Mouse (Mus musculus) lung, postnatal 14 days (tissue): ENCODE measurements around the gene Olfr1040.
"Not testable (repeated sequence)": the region's sequence is repeated elsewhere in the genome, so short reads cannot be mapped to it uniquely, and the experiment has no call there.

Source experiments
- DNase-seq: peaks from one replicate; pipeline ENCODE4 v3.0.0; 2021

Gene Olfr1040

GRCm38 (mm10) chr2:86146632-86147031 lies at the start of gene Olfr1040:
Olfr1040 (minus strand) TSS chr2:86146732.
- DNase-seq: no peak

GRCm38 (mm10) chr2:86195863-86196262 lies 49.3 kb upstream of the Olfr1040 start:
- DNase-seq: no peak

GRCm38 (mm10) chr2:86185583-86185982 lies 39.1 kb upstream of the Olfr1040 start, which contains the start of gene Olfr52:
Olfr52 (minus strand) TSS chr2:86185683.
- no peak for DNase-seq

GRCm38 (mm10) chr2:86179950-86180349 lies 33.4 kb upstream of the Olfr1040 start:
- DNase-seq: no peak

- no peak for DNase-seq
Observed at GRCm38 (mm10) chr2:86177720-86178119, 31.2 kb upstream of the Olfr1040 start, which contains the start of gene Olfr1044. Olfr1044 (minus strand) TSS chr2:86177820.

- not testable (repeated sequence) for DNase-seq
Observed at GRCm38 (mm10) chr2:86175422-86175821, 28.9 kb upstream of the Olfr1040 start.

- DNase-seq: no peak
Observed at GRCm38 (mm10) chr2:86167422-86167821, 20.9 kb upstream of the Olfr1040 start, which contains the start of gene Olfr1043. Olfr1043 (minus strand) TSS chr2:86167522.

- no peak for DNase-seq
Observed at GRCm38 (mm10) chr2:86161738-86162137, 15.2 kb upstream of the Olfr1040 start, which contains the start of gene Olfr1042. Olfr1042 (minus strand) TSS chr2:86161838.

GRCm38 (mm10) chr2:86135828-86136227 lies 10.7 kb downstream of the Olfr1040 start, which contains the start of gene Olfr1039:
Olfr1039 (minus strand) TSS chr2:86135928.
- no peak for DNase-seq
